Mouse (Mus musculus) lung, postnatal 0 days (tissue): Measurements from ENCODE around the gene Fam114a1. TPM values are rescaled to one million over a fixed set of nuclear protein-coding genes. Genes with fewer than 3 reads are reported as not detected.

Experiments used
- ATAC-seq: fragments of 200-750 bp; cut with Nextera tagmentation; 2 replicates; pipeline ENCODE4 v1.8.0; 2017; ENCODE audit warnings: moderate library complexity
- DNase-seq: peaks from one replicate; pipeline ENCODE4 v3.0.0-alpha.2; 2016; ENCODE audit warnings: low spot score
- H3K27ac ChIP-seq: fragments of 300-500 bp; sonication (generic); 2 replicates; pipeline ENCODE4 v1.5.1; 2014; ENCODE audit warnings: antibody characterized with exemption, mild to moderate bottlenecking, low read length, mixed read lengths
- H3K27me3 ChIP-seq: fragments of 300-500 bp; sonication (generic); replicated peaks from 2 replicates; pipeline ENCODE4 v1.6.1; 2014; ENCODE audit warnings: low read length, mixed read lengths; ENCODE audit not compliant: insufficient read depth
- H3K36me3 ChIP-seq: fragments of 300-500 bp; sonication (generic); 2 replicates; pipeline ENCODE4 v1.6.1; 2014; ENCODE audit warnings: low read length, mixed read lengths; ENCODE audit not compliant: insufficient read depth
- H3K4me1 ChIP-seq: fragments of 300-500 bp; sonication (generic); 2 replicates; pipeline ENCODE4 v1.6.1; 2014; ENCODE audit warnings: antibody characterized with exemption, low read depth, low read length, mixed read lengths; ENCODE audit not compliant: insufficient read depth
- H3K4me2 ChIP-seq: fragments of 300-500 bp; sonication (generic); replicated peaks from 2 replicates; pipeline ENCODE4 v1.6.1; 2014; ENCODE audit warnings: low read depth, mild to moderate bottlenecking, low read length, moderate library complexity, mixed read lengths
- H3K4me3 ChIP-seq: fragments of 300-500 bp; sonication (generic); 2 replicates; pipeline ENCODE4 v1.5.1; 2014; ENCODE audit warnings: low read depth, low read length
- H3K9ac ChIP-seq: fragments of 300-500 bp; sonication (generic); replicated peaks from 2 replicates; pipeline ENCODE4 v1.6.1; 2014; ENCODE audit warnings: low read depth, mild to moderate bottlenecking
- H3K9me3 ChIP-seq: fragments of 300-500 bp; sonication (generic); 2 replicates; pipeline ENCODE4 v1.6.1; 2016; ENCODE audit warnings: low read length, mixed read lengths
- CTCF ChIP-seq: IDR thresholded peaks from 2 replicates; pipeline ENCODE4 v1.5.1; 2016; ENCODE audit warnings: antibody characterized with exemption, mild to moderate bottlenecking
- EP300 ChIP-seq: IDR thresholded peaks from 2 replicates; pipeline ENCODE4 v1.6.1; 2016; ENCODE audit warnings: antibody characterized with exemption, mild to moderate bottlenecking, control low read depth
- WGBS: fragments of 180-500 bp; shearing (Covaris S2); extraction: QIAGEN DNeasy Blood & Tissue Kit; methylation state at CpG from one replicate; pipeline ENCODE4 v1.1.7; 2014; 5-methylcytosine and 5-hydroxymethylcytosine counted together
- polyA plus RNA-seq: library from polyadenylated mRNA; unstranded; fragments of >200 nt; fragmentation: Nextera tagmentation; extraction: Ambion mirVana; gene quantifications from 2 replicates; pipeline ENCODE4 v1.2.1, GENCODE M21; 2015

The Fam114a1 gene
- polyA plus RNA-seq, 1 experiment from 2014 or later: 26.3 TPM

GRCm38 (mm10) chr5:65002940-65003824, 33.3 kb downstream of the Fam114a1 start:
- Histone ChIP-seq H3K36me3 (0 out of 2 replicates have a peak, but pooled peaks cover 7% of the 10 kb centered on the region), H3K27ac (no peak overlapping the region), H3K4me2 (no peak overlapping the region), H3K4me3 (no peak overlapping the region), H3K9me3 (no peaks in the 10 kb centered on the region), H3K4me1 (no peaks in the 10 kb centered on the region), H3K27me3 (no peaks in the 10 kb centered on the region), H3K9ac (no peak overlapping the region)
- ATAC-seq: 0 out of 2 replicates have a peak, but pooled peaks have one; percentile 44
- peak; percentile 78 for DNase-seq
- TF ChIP-seq EP300: no peak
- TF ChIP-seq CTCF: peak; percentile 70
- 57% methylated on average over 10 of the region's 10 CpGs for WGBS

- no peak overlapping the region for H3K27ac ChIP-seq
- 0 out of 2 replicates have a peak, but pooled peaks cover 10% of the 10 kb centered on the region for H3K36me3 ChIP-seq
- H3K27me3 ChIP-seq: no peaks in the 10 kb centered on the region
- H3K9me3 ChIP-seq: no peaks in the 10 kb centered on the region
- TF ChIP-seq EP300: no peak
- no peak for TF ChIP-seq CTCF
- 65% methylated on average over 7 of the region's 7 CpGs for WGBS
- no peak overlapping the region for H3K9ac ChIP-seq
- H3K4me1 ChIP-seq: no peaks in the 10 kb centered on the region
- H3K4me2 ChIP-seq: no peak overlapping the region
- DNase-seq (no peak), ATAC-seq (no peak)
- no peak overlapping the region for H3K4me3 ChIP-seq
These were observed 34.2 kb downstream of the Fam114a1 start for GRCm38 (mm10) chr5:65003946-65004535.

DNA sequence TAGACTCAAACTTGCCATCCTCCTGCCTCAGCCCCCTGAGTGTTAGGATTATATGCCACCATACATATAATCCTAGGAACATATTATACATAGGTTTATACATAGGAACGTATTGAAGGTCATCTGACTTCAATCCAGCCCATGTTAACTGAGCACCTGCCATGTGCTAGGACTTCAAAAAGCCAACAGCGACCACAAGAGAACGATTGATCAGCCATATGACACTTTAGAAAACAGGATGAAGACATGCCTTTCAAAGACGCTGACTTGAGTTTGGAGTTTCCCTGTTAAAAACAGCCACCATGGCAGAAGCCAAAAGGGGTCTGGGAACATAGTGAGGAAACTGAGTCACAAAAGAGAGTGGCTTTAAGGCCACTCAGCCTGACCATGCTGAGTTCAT, 35.4 kb downstream of the Fam114a1 start:
- WGBS: 86% methylated on average over 4 of the region's 4 CpGs
- H3K27me3 ChIP-seq: no peaks in the 10 kb centered on the region
- no peak overlapping the region for H3K27ac ChIP-seq
- DNase-seq: no peak
- ATAC-seq: no peak
- no peak overlapping the region for H3K9ac ChIP-seq
- TF ChIP-seq CTCF: no peak
- no peak overlapping the region for H3K4me2 ChIP-seq
- H3K4me3 ChIP-seq: no peak overlapping the region
- H3K4me1 ChIP-seq: no peaks in the 10 kb centered on the region
- peaks cover 22% of the 10 kb centered on the region; the same call in 1 of the 2 replicates for H3K36me3 ChIP-seq
- H3K9me3 ChIP-seq: no peaks in the 10 kb centered on the region

- TF ChIP-seq CTCF: no peak
- TF ChIP-seq EP300: no peak
- no peak for DNase-seq
- no peak for ATAC-seq
- no peak overlapping the region for H3K9ac ChIP-seq
- no peak overlapping the region for H3K4me2 ChIP-seq
- no peak overlapping the region for H3K27ac ChIP-seq
- WGBS: 37% methylated on average over 4 of the region's 4 CpGs
- no peak overlapping the region for H3K4me3 ChIP-seq
- no peaks in the 10 kb centered on the region for H3K27me3 ChIP-seq
- no peaks in the 10 kb centered on the region for H3K9me3 ChIP-seq
- no peaks in the 10 kb centered on the region for H3K4me1 ChIP-seq
- H3K36me3 ChIP-seq: peaks cover 25% of the 10 kb centered on the region; the same call in 1 of the 2 replicates
These were observed 36.2 kb downstream of the Fam114a1 start for GRCm38 (mm10) chr5:65006011-65006491.

DNA sequence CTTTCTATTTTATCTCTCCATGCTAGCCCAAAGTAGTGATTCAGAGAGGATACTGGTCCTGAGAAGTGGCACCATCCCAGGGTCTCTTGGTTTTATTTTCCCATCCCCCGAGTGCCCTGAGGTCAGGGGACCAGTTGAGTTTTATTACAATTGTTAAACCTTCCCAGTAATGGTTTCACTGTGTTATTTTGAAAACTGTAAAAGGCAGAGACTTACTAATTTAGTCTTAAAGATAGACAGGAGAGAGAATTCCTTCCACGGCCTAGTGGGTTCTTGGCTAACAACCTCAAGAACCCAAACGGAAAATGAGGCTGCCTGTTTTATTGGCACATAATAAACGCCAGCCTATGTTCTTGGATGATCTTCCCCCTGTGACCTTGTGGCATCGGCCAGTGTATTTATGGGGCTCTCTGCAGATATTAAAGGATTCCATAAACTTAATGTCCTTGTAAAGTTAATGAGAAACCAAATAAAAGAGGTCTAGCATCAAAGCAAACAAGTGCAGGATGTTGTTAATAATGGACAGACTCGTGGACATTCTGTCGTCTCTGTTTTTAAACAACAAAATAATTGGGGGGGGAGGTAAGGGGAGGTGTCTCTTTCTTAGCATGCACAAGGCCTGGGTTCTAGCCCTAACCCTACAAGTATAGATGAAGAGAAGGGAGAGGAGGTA, 42.2 kb downstream of the Fam114a1 start:
- DNase-seq (no peak), ATAC-seq (no peak)
- Histone ChIP-seq H3K4me2 (no peak overlapping the region), H3K4me3 (no peak overlapping the region), H3K27me3 (no peaks in the 10 kb centered on the region), H3K9me3 (no peaks in the 10 kb centered on the region), H3K9ac (no peak overlapping the region), H3K27ac (no peak overlapping the region), H3K36me3 (peaks cover 19% of the 10 kb centered on the region; the same call in 1 of the 2 replicates), H3K4me1 (no peaks in the 10 kb centered on the region)
- TF ChIP-seq CTCF (no peak), EP300 (no peak)
- WGBS: 68% methylated on average over 7 of the region's 7 CpGs

DNA sequence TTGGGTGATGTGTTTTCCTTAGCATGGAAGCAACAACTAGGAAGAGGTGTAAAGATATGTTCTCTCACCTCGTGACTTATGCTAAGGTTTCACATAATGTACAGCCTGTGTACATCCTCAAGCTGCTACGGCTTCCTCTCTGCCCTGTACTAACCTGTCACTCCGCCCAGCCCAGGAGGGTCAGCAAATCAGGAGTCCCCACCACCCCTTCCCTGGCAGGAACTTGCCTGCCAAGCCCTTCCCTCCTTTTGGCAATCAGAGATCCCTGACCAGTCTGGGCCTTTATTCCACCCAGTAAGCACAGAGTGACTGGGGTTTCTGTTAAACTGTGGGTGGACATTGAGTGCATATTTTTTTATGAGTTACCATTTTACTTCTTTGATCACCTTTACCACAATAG, 45.6 kb downstream of the Fam114a1 start:
- Histone ChIP-seq H3K4me1 (no peaks in the 10 kb centered on the region), H3K4me3 (no peak overlapping the region), H3K27me3 (no peaks in the 10 kb centered on the region), H3K9ac (no peak overlapping the region), H3K27ac (no peak overlapping the region), H3K9me3 (no peaks in the 10 kb centered on the region), H3K4me2 (no peak overlapping the region), H3K36me3 (0 out of 2 replicates have a peak, but pooled peaks cover 6% of the 10 kb centered on the region)
- ATAC-seq: no peak
- DNase-seq: no peak
- TF ChIP-seq CTCF (no peak), EP300 (no peak)
- WGBS: 79% methylated on average over 3 of the region's 3 CpGs
